Mouse (Mus musculus) adrenal gland, adult 18-20 months (tissue): Measurements from ENCODE around the gene Bbip1. TPM values are rescaled to one million over a fixed set of nuclear protein-coding genes. Genes with fewer than 3 reads are reported as not detected.

Experiments used
- DNase-seq, 2 experiments: peaks; one replicate each; pipeline ENCODE4 v3.0.0; 2021 to 2022; ENCODE audit warnings: low spot score in 2 of 2
- total RNA-seq, 2 experiments: library from RNA; stranded (reverse); gene quantifications; 1 replicate in 1 of 2; 2 replicates in 1 of 2; pipeline ENCODE4 v1.2.3; 2021

Gene Bbip1
- total RNA-seq, 2 experiments from 2014 or later = 21.0 to 27.3 TPM

DNA sequence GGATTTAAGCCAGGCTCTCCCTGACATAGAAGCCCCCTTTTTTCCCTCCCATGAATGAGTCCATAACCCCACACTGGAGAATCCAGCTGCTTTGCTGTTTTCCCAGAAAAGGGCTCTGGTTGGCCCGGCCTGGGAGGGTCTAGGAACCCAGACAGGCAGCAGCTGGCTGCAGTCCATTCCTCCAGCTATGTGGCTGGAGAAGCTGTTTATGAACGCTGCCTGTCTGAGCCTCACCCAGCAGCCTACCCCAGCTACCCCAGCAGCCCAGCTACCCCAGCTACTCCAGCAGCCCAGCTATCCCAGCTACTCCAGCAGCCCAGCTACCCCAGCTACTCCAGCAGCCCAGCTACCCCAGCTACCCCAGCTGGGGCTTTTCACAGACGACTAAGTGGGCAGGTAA lies 52.4 kb downstream of the Bbip1 start, which contains the start of gene Pdcd4:
Gene Pdcd4, plus strand, starts transcription at position 171 of the 400 bp plus-strand sequence.
- no peak for DNase-seq

DNA sequence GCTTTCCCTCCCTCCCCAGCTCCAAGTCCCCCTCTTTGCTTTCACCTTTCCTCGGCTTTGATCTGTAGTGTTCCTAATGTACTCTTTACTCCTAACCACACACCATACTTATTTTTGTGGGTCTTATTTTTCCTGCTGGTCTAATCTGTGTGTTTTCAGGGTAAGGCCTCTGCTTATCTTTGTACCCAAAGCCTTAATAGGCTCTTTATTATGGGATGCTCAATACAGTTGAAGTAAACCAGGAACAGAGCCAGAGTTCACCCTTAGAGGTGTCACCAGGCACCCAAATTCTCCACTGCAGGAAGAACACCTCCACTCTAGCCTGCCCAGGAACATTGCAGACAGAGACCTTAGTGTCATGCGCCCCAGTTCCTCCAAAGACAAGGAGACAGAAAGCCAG lies 52.9 kb downstream of the Bbip1 start:
- no peak for DNase-seq

DNA sequence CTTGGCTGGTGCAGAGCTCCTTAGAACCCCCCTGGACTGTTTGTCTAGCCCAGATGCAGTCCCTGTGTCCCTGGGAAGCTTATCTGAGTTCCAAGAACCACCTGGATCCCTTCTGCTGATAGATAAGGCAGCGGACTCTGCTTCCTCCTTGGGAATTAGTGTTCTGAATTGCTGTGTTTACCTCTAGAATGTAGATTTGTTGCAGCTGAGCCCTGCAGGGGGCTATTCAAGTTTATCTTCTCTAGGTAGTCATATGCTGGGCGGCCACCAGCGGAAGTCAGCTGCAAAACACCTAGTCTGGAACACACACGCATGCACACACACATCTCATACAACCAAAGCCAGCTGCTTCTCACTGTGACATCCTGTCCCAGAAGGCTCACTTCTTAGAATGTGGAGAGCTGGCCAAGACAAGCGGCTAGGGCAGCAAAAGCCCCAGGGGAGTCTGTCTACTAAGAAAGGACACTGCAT lies 53.6 kb downstream of the Bbip1 start:
- DNase-seq = no peak

DNA sequence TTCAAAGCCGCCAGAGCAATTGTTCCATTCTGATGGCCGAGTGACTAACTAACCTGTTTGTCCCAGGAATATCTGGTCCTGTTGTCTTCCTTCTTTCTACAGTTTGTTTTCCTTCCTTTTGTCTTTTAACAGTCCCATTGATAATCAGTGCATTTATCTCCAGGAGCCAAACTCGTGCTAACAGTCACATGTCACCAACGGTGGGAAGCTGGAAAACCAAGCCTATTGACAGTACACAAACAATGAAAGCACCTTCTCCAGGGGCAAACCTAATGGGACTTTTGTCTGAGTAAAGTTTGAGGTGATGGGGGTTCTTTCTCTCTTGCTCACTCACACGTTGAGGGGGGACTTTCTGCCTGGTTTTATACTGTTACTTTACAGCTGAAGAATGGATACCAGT lies 54.2 kb downstream of the Bbip1 start:
- DNase-seq = no peak

DNA sequence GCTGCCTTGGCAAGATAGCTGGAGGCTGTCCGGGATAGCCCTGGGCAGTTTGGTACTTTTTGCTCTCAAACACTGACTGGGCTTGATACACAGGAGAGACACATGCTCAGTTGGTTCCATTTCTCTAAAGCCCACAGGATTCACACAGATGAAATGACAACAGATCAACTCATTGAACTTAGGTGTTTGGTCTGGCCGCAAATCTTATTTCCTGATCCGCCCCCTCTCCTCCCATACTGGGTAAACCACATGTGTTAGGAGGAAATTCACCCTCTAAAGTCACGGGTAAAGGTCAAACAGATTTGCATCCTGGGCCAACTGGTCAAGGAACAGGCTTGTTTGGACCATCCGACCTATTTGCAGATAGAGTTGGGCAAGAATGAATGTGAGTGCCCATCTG lies 54.9 kb downstream of the Bbip1 start:
- DNase-seq = no peak

DNA sequence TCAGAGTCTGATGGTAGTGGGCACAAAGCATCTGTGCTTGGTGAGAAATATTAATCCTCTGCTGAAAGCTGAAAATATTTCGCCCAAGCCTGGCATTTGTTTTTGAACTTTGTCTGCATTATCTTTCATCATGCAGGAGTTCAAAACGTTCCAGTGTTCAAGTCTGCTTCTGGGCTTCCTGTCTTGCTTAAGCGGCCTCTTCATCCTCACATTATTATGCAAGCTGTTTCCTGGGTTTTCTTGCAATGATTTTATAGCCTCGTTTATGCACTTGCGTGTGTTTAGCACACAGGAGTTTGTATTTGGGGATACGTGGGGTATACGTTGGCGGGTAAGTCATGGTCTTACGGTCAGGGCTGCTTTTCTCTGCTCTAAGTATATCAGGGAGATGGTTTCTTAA lies 56.1 kb downstream of the Bbip1 start:
- no peak for DNase-seq

DNA sequence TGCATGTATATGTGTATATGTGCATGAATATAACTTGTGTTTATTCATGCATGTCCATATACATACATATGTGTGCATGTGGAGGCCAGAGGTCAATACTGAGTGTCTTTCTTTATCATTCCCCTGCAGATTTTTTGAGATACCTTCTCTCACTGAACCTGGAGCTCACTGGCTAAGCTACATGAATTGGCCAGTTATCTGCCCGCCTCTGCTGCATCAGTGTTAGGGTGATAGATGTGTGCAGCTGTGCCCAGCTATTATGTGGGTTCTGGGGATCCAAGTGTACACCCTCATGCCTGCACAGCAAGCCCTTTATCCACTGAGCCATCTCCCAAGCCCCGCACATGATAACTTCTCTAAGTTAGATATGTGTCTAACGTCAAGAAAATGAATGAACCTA lies 56.6 kb downstream of the Bbip1 start:
- DNase-seq = no peak

DNA sequence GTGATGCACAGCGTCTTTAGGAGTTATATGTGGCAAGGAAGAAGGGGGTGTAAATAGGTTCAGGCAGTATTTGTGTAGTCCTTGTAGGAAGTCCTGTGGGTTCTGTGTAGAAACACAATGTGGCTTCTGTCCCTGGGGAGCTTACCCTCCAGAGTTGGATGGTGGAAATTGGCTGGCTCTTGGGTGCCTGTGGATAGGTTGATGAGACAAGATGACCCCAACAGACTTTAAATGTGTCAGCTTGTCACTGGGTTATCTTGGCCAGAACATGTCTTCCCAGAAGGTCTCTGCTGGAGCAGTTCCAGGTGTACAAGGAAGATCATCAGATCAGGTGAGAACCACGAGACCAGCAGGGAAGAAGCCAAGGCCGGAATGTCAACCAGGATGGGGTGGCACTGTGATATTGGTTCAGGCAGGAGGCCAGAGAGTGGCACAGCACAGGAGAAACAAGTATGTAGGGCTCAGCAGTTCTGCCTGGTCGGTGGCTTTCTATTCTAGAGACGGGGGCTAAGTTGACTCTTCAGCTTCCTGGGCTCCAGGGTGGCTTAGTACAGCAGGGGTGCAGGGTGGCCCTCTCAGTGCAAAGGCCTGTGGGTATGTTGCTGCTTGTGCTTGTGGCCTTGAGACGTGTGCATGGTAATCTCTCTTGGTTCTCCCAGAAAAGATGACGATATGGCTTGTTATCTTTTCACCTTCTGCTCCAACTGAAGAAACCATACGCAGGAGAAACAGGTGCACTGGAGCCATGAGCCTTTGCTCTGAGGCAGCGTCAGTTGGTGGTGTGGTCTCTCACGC lies 57.7 kb downstream of the Bbip1 start:
- no peak for DNase-seq

DNA sequence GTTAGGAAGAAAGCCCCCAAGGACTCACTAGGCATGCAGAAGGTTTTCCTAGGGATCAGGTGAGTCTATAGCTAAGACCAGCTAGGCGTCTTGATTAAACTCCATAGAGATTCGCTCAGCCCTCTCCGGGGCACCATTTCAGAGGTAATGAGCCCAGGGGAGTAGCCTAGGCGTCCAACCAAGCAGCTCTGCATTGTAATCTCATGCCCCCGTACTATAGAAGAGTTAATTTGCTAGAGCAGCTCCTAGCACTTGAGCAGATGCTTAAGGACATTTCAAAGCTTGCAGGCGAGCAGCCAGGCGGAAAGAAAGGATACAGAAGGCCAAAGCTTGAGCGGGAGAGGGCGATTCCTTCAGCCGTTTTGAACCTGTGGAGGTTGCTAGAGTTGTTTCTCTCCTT lies 59.0 kb downstream of the Bbip1 start:
- DNase-seq = no peak

DNA sequence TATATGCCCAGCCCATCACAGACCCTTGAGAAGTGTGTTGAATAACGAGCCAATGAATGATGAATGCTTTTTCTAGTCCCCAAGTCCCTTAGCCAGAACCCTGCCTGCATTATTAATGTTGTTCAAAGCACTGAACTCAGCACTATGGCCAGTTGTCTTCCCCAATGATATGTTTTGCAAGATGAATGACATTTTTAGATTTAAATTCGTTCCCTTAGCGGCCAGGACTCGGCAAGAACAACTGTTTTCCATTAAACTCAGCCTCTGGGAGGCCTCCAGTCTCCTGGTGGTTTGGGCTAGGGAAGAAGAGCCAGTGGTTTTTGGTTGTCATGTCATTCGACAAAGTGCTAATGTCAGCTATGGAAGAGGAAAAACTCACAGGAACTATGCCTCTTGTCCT lies 62.6 kb downstream of the Bbip1 start:
- DNase-seq = no peak

DNA sequence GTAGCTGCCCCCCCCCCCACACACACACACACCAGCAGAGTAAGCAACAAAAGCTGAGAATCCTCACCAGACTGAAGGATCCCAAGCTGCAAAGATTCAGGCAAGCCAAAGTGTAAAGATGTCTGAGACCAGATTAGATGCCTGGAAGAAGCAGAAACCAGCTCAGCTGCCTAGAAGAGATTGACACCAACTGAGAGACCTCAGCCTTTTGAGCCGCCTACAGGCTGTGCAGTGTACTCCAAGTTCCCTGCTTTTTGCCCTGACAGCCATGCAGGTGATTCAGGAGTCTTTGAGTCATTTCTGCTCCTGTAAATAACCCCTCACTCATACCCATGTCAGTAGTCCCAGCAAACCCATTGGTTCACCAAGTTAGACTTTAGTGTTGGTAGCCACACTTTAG lies 64.0 kb downstream of the Bbip1 start:
- no peak for DNase-seq

Other genes with a start within 250 kb of the Bbip1 start
- 10 to 100 TPM; 69.6 to 91.1 TPM for gene Pdcd4, start 52.4 kb downstream of the Bbip1 start, total RNA-seq
- 10 to 100 TPM; 40.3 to 48.7 TPM for gene Shoc2, start 321 bp downstream of the Bbip1 start, total RNA-seq
- under 1 TPM; 0.33 to 0.38 TPM for gene Adra2a, start 99.5 kb upstream of the Bbip1 start, total RNA-seq